Mouse (Mus musculus) E14TG2a.4 (cell line): Measurements from ENCODE around the gene Hdac11.

Experiments used
- CTCF ChIP-seq: conservative IDR thresholded peaks from 2 replicates; pipeline ENCODE4 v1.5.1; 2014; ENCODE audit warnings: low read length
- POU5F1 ChIP-seq: IDR thresholded peaks from 2 replicates; pipeline ENCODE4 v1.6.1; 2014; ENCODE audit warnings: low read length, borderline replicate concordance

DNA sequence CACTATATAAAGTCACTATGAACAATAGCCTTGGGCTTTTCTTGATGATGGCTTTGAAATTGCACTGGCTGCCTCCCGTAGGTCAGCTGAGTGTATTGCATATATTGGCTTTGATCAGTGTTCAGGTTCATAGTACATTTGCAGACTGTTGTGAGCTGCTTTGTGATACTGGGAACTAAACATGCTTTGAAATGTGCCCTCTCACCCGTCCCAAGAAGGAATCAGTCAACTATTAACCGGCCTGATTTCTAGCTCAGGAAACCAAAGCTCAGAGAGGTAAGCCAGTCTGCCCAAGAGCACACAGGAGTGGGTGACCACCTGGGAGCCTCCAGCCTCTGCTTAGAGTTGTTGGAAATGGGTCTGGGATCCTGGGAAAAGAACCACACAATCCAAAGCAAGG lies 11.4 kb upstream of the Hdac11 start:
- TF ChIP-seq POU5F1 (no peak), CTCF (no peak)
